Mouse (Mus musculus) MEL-GATA-1-ER (cell line): ENCODE measurements around the gene Serpina11.
"Not testable (repeated sequence)": the region's sequence is repeated elsewhere in the genome, so short reads cannot be mapped to it uniquely, and the experiment has no call there.

Experiments
- DNase-seq: peaks from one replicate; pipeline ENCODE4 v3.0.0-alpha.2; 2012; ENCODE audit warnings: low read depth; ENCODE audit errors: extremely low read depth

The Serpina11 gene

DNA sequence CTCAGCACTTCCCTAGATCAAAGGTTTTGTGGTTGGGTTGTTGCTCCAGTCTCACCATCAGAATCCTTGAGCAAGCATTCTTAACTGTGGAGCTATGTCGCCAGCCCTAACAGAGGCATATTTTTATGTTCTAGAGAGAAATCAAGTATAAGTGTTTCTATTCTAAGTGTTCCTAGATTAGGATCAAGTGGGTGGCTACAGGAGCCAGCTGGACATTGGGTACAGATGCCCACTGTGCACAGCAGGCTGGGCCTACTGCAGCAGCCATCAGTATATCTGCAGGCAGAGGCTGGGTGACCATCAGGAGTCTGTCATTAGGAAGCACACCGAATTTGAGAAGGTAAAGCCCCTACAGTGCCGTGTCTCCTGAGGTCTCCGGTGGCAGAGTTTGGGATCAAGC lies 18.7 kb downstream of the Serpina11 start:
- DNase-seq: no peak

DNA sequence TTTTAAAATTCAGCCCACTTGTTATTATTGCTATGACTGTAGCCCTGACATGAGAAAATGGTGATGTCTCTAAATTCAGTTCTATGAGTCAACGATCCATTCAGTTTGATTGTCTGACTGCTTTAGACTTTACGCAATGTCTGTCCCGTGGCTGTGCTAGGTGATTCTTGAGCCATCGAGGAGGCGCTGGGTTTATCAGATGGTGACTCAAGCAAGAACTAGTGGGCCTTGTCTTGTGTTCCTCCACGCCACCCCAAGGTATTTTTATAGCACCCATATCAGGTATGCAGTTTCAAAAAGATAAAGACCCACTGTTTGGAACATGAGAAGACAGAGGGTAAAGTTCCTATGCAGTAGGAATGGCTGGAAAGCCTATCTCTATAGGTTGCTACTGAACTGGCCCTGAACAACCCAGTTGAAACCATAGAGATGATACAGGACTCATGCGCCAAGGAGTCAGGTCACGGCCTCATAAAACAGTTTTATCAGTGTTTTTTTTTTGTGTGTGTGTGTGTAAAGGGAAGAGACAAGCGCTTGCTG lies 20.1 kb downstream of the Serpina11 start:
- no peak for DNase-seq

DNA sequence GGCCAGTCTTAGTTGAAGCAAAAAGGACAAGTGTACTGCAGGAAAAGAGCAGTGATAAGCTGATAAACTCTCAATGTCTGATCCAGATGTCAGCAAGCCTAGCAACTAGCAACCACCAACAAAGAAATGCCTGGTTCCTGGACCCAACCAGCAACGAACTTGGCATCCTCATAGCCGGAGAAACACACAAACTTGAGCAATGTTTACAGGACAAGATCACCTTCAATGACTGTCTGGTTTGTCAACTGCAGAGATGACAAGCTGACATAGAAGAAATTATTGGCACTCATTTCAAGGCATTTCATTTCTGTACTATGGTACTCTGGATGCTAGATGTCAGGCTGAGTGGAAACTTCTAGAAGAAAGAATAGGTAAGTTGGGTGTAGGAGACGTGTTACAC lies 23.0 kb downstream of the Serpina11 start:
- no peak for DNase-seq

DNA sequence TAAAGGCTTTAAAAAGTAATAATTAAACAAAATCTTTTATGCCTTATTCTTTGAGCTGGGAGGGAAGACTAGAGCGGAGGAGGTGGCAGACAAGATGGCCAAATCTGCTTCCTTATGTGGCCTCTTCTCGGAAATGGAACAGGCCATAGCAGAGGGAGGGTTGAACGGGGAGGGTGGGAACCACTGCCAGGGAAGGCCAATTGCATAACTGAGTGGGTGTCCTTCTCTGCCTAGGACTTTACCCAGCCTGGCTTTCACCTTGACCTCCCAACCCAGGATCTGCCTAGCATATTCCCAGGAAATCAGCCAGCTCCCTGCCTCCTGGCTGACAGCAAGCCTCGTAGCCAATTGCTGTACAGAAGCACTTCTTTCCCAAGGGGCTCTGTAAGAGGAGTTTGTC lies 26.5 kb downstream of the Serpina11 start:
- no peak for DNase-seq

DNA sequence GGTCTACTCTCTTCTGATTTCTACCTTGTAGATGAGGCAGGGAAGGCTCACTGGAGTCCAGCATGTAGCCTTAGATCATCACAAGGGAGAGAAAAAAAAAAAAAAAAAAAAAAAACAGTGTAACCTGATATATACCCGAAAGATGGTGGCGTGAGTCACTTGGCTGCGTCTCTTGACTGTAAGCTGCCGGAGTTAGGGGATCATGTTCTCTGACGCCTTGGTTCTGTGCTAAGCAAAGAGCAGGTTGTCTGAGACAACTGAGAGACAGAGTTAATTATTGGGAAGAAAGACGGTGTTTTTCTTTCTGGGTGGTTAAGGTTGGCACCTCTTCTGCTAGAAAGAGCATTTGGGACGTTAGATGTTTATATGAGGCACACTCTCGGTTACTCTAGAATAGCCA lies 26.9 kb downstream of the Serpina11 start:
- DNase-seq: no peak

DNA sequence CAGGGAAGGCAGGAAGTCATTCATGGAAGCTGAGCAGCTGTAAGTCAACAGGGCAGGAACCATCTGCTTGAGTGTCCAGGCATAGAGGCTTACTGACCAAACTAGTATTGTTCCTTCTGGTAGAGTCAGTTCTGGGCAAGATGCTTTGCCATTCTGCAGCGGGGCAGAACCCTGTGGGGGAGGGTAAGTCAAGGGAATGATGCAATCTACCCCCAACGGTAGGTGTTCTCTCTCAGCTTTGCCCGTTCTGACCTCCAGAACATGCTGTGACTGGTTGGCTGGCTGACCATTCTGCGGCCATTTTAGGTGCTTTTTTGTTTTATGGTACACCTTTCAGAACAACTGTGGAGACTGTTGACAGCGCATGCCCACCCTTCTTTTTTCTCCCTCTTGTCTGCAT lies 27.4 kb downstream of the Serpina11 start:
- DNase-seq: no peak

DNA sequence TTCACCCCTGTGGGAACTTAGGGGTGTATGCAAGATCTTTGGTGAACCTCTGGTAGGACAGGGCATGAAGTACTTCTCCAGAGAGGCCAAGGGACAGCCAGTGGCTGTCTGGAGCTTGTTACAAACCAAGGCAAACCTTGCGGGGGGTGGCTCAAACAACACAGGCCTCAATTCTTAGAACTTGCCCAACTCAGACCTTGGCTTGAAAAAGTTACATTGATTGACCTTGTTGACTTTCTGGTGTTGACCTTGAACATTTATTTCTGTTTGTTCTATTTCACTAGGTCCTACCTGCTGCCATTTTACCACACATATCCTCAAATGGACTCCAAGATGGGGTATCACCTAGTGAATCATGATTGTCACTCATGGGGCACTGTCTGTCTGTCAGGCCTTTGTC lies 28.0 kb downstream of the Serpina11 start:
- no peak for DNase-seq

DNA sequence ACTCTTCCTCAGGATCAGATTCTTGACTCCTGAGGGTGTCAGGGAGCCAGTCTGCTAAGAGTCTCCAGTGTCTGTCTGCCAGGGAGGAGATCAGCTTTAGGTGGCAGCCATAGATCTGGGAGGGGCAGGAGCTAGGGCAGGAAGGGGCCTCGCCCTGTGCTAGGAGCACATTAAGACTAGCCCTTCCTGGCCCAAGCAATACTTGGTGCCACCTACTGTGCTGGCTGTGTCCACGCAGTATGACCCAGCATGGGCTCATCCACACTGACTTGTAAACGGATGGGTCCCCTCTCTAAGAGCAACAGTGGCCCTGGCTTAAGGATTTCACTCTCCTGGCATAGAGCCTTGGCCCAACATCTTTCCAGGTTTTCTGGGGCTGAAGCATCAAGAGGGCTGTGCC lies 31.0 kb downstream of the Serpina11 start, which contains the start of gene Serpina1e:
TSS of gene Serpina1e (minus strand) at position 178 of the 400 bp plus-strand sequence.
- no peak for DNase-seq

DNA sequence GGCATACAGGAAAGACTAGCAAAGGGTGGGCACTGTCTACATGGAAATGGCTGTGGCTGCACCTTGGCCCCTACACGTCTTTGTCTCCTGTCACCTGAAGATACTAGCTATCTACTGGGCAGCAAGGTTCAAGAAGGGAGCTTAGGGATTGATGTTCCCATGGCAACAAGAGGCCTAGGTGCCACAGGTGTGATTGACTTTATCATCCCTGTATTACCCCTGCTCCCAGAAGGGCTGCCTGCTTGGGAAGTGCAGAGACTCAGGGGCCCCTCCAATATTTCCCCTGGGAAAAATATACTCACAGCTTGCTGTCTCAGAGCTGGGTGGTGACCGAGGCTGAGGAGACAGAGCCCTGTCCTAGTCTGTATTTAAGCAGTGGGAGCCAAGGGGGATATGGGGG lies 33.2 kb downstream of the Serpina11 start:
- not testable (repeated sequence) for DNase-seq

DNA sequence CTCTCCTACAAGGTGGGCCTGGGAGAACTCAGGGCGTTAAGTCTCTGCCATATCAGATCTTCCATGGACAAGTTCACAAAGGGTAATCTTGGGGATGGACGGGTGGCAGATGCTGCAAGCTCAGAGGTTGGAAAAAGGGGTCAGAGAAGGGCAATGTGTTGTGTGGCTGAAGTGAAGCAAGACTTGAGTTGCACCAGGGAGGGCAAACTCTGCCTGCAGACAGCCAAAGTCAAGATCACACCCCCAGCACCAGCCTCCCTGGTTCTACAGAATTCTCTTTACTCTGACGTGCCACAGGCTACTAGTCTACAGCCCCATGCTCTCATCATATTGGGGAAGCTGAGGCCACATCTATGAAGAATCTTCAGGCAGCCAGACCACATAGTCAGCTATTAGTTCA lies 36.8 kb downstream of the Serpina11 start:
- not testable (repeated sequence) for DNase-seq

DNA sequence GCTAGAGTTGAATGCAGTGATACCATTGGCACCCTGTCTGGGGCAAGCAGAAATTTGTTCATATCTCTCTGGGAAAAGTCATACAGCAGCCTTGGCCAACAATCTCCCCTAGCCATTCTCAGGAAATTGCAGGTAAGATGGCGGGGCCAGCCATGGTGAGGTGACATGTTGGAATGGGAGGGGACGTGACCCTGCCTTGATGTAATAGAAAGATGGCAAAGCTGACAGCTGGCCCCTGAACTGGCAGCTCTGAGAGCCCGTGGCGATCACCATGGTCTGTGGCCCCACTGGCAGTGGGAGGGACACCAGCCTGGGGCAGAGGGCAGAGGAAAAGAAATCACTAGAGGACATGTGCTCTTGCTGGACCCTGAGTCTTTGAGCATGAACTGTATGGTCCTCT lies 43.5 kb downstream of the Serpina11 start:
- no peak for DNase-seq
